Mouse (Mus musculus): Measurements from ENCODE around the gene Rrp36.

- TF ChIP-seq MAFK (IDR thresholded peaks at IDR 0.05; ENCODE audit: insufficient read depth, low read depth, low read length), result no peak
- TF ChIP-seq ZC3H11A (IDR thresholded peaks at IDR 0.05; ENCODE audit: borderline replicate concordance, low read depth, low read length), result no peak
- no peak for TF ChIP-seq ZNF384 (IDR thresholded peaks at IDR 0.05; ENCODE audit: low read depth, low read length)
- no peak for TF ChIP-seq CHD2 (IDR thresholded peaks at IDR 0.05; ENCODE audit: low read depth, low read length)
- no peak for TF ChIP-seq HCFC1 (IDR thresholded peaks at IDR 0.05; ENCODE audit: borderline replicate concordance, insufficient read depth, low read length)
Measured at GRCm38 (mm10) chr17:46647279-46647678, 26.9 kb downstream of the Rrp36 start.

Measured in ES-E14 (cell line).